Mouse (Mus musculus): ENCODE measurements around the gene Zfp84. TPM values are rescaled to one million over a fixed set of nuclear protein-coding genes. Genes with fewer than 3 reads are reported as not detected.
A peak's percentile ranks its signal among the peaks of the same experiment; 100 is the strongest.
"Not testable (repeated sequence)": the region's sequence is repeated elsewhere in the genome, so short reads cannot be mapped to it uniquely, and the experiment has no call there.

Zfp84 gene
- polyA plus RNA-seq (2012; rRNA removed): 8.6 and 9.0 TPM in 2 replicates

GRCm38 (mm10) chr7:29768090-29768900, at the start of gene Zfp84:
TSS of gene Zfp84 (plus strand) at chr7:29768552.
- peaks cover 7% of the 10 kb centered on the region for H3K4me1 ChIP-seq (replicated peaks; ENCODE audit: control insufficient read depth, insufficient read depth, low read length)
- TF ChIP-seq POLR2A (IDR thresholded peaks at IDR 0.05; ENCODE audit: control insufficient read depth, extremely low read depth, insufficient read depth, low read length, poor library complexity) (no peak), CTCF (IDR thresholded peaks at IDR 0.05; ENCODE audit: borderline replicate concordance, control insufficient read depth, extremely low read depth, insufficient read depth, low read length, poor library complexity) (0 out of 2 replicates have a peak, but pooled peaks have one; percentile 40)
- no peaks in the 10 kb centered on the region for H3K27me3 ChIP-seq (ENCODE audit: control insufficient read depth, insufficient read depth, low read length)
- peak within 1 kb of the TSS; percentile 81 for H3K4me3 ChIP-seq (ENCODE audit: control insufficient read depth, insufficient read depth, low read length)
- peak; percentile 90 for DNase-seq
- under 1% methylated on average over 32 of the region's 32 CpGs for WGBS
- peaks cover 12% of the 10 kb centered on the region for H3K36me3 ChIP-seq (ENCODE audit: control insufficient read depth, insufficient read depth, low read length)
- peak within 1 kb of the TSS; percentile 74 for H3K27ac ChIP-seq (ENCODE audit: control insufficient read depth, insufficient read depth, low read length)

GRCm38 (mm10) chr7:29725461-29726142, 42.8 kb upstream of the Zfp84 start:
- not testable (repeated sequence) for H3K27ac ChIP-seq (ENCODE audit: control insufficient read depth, insufficient read depth, low read length); H3K4me1 ChIP-seq (replicated peaks; ENCODE audit: control insufficient read depth, insufficient read depth, low read length); H3K4me3 ChIP-seq (ENCODE audit: control insufficient read depth, insufficient read depth, low read length); H3K27me3 ChIP-seq (ENCODE audit: control insufficient read depth, insufficient read depth, low read length); DNase-seq; H3K36me3 ChIP-seq (ENCODE audit: control insufficient read depth, insufficient read depth, low read length)
- WGBS: 43% methylated on average over 17 of the region's 17 CpGs

GRCm38 (mm10) chr7:29726860-29727259, 41.5 kb upstream of the Zfp84 start, which contains the start of gene Catsperg2:
TSS of gene Catsperg2 (minus strand) at chr7:29727032.
- not testable (repeated sequence) for DNase-seq; H3K27ac ChIP-seq (ENCODE audit: control insufficient read depth, insufficient read depth, low read length); H3K4me3 ChIP-seq (ENCODE audit: control insufficient read depth, insufficient read depth, low read length); H3K4me1 ChIP-seq (replicated peaks; ENCODE audit: control insufficient read depth, insufficient read depth, low read length); H3K36me3 ChIP-seq (ENCODE audit: control insufficient read depth, insufficient read depth, low read length); H3K27me3 ChIP-seq (ENCODE audit: control insufficient read depth, insufficient read depth, low read length)
- WGBS: 72% methylated on average over 11 of the region's 11 CpGs

- TF ChIP-seq CTCF (IDR thresholded peaks at IDR 0.05; ENCODE audit: borderline replicate concordance, control insufficient read depth, extremely low read depth, insufficient read depth, low read length, poor library complexity): no peak
- no peak for TF ChIP-seq POLR2A (IDR thresholded peaks at IDR 0.05; ENCODE audit: control insufficient read depth, extremely low read depth, insufficient read depth, low read length, poor library complexity)
- 83% methylated on average over 2 of the region's 2 CpGs for WGBS
- Histone ChIP-seq H3K27me3 (ENCODE audit: control insufficient read depth, insufficient read depth, low read length) (no peaks in the 10 kb centered on the region), H3K4me3 (ENCODE audit: control insufficient read depth, insufficient read depth, low read length) (no peak overlapping the region), H3K36me3 (ENCODE audit: control insufficient read depth, insufficient read depth, low read length) (no peaks in the 10 kb centered on the region), H3K4me1 (replicated peaks; ENCODE audit: control insufficient read depth, insufficient read depth, low read length) (no peaks in the 10 kb centered on the region), H3K27ac (ENCODE audit: control insufficient read depth, insufficient read depth, low read length) (no peak overlapping the region)
- no peak for DNase-seq
Observed at GRCm38 (mm10) chr7:29728055-29728454, 40.3 kb upstream of the Zfp84 start.

- no peaks in the 10 kb centered on the region for H3K27me3 ChIP-seq (ENCODE audit: control insufficient read depth, insufficient read depth, low read length)
- H3K4me1 ChIP-seq (replicated peaks; ENCODE audit: control insufficient read depth, insufficient read depth, low read length): no peaks in the 10 kb centered on the region
- 86% methylated on average over 3 of the region's 3 CpGs for WGBS
- no peaks in the 10 kb centered on the region for H3K36me3 ChIP-seq (ENCODE audit: control insufficient read depth, insufficient read depth, low read length)
- H3K4me3 ChIP-seq (ENCODE audit: control insufficient read depth, insufficient read depth, low read length): no peak overlapping the region
- TF ChIP-seq CTCF (IDR thresholded peaks at IDR 0.05; ENCODE audit: borderline replicate concordance, control insufficient read depth, extremely low read depth, insufficient read depth, low read length, poor library complexity): no peak
- TF ChIP-seq POLR2A (IDR thresholded peaks at IDR 0.05; ENCODE audit: control insufficient read depth, extremely low read depth, insufficient read depth, low read length, poor library complexity): no peak
- H3K27ac ChIP-seq (ENCODE audit: control insufficient read depth, insufficient read depth, low read length): no peak overlapping the region
- no peak for DNase-seq
Observed at GRCm38 (mm10) chr7:29742258-29742657, 26.1 kb upstream of the Zfp84 start.

GRCm38 (mm10) chr7:29760476-29760875, 7.9 kb upstream of the Zfp84 start:
- TF ChIP-seq POLR2A (IDR thresholded peaks at IDR 0.05; ENCODE audit: control insufficient read depth, extremely low read depth, insufficient read depth, low read length, poor library complexity) (no peak), CTCF (IDR thresholded peaks at IDR 0.05; ENCODE audit: borderline replicate concordance, control insufficient read depth, extremely low read depth, insufficient read depth, low read length, poor library complexity) (no peak)
- WGBS: 92% methylated on average over 5 of the region's 5 CpGs
- no peaks in the 10 kb centered on the region for H3K27me3 ChIP-seq (ENCODE audit: control insufficient read depth, insufficient read depth, low read length)
- no peak for DNase-seq
- no peaks in the 10 kb centered on the region for H3K36me3 ChIP-seq (ENCODE audit: control insufficient read depth, insufficient read depth, low read length)
- no peak overlapping the region for H3K27ac ChIP-seq (ENCODE audit: control insufficient read depth, insufficient read depth, low read length)
- no peak overlapping the region for H3K4me3 ChIP-seq (ENCODE audit: control insufficient read depth, insufficient read depth, low read length)
- H3K4me1 ChIP-seq (replicated peaks; ENCODE audit: control insufficient read depth, insufficient read depth, low read length): no peaks in the 10 kb centered on the region
